ENCODE assay signal across 8 mouse cellular contexts in genomic region chr4:154273000-154273399, GRCm38 (mm10). TPM values are rescaled to one million over a fixed set of nuclear protein-coding genes. Genes with fewer than 3 reads are reported as not detected.
DNase-seq lines count a peak whose midpoint lies in the region; ATAC-seq and TF ChIP-seq lines count a peak whose summit lies in the region.

No protein-coding gene starts in this region.

- H3K36me3 ChIP-seq in forebrain, embryonic 10.5 days (replicated peaks), result peaks cover 60% of the 10 kb centered on the region
- peaks cover 4% of the 10 kb centered on the region; the same call in 1 of the 2 replicates for H3K36me3 ChIP-seq in forebrain, embryonic 12.5 days (replicated peaks)
- no peaks in the 10 kb centered on the region for H3K36me3 ChIP-seq in liver, postnatal 0 days (replicated peaks; ENCODE audit: insufficient read depth, low read length)

- 55% methylated on average over 3 of the region's 3 CpGs for WGBS in forebrain, embryonic 10.5 days
- 52% methylated on average over 3 of the region's 3 CpGs for WGBS in forebrain, embryonic 12.5 days
- 58% methylated on average over 3 of the region's 3 CpGs for WGBS in liver, postnatal 0 days (ENCODE audit: insufficient replicate concordance)

- no peak overlapping the region for H3K4me2 ChIP-seq in forebrain, embryonic 12.5 days
- no peak overlapping the region for H3K4me2 ChIP-seq in liver, postnatal 0 days (ENCODE audit: low read depth, low read length)

- no peaks in the 10 kb centered on the region for H3K27me3 ChIP-seq in forebrain, embryonic 10.5 days (ENCODE audit: poor library complexity, severe bottlenecking)
- H3K27me3 ChIP-seq in forebrain, embryonic 12.5 days, result no peaks in the 10 kb centered on the region
- H3K27me3 ChIP-seq in liver, postnatal 0 days (ENCODE audit: insufficient read depth, low read length), result no peaks in the 10 kb centered on the region

- DNase-seq in forebrain, embryonic 10.5 days (ENCODE audit: extremely low spot score, low spot score), result peak; percentile 47
- DNase-seq in urinary bladder, postnatal 36 days (ENCODE audit: low spot score in 2 of 2), result peak; percentile 32 to 35
- no peak for DNase-seq in urinary bladder, postnatal 10 days (ENCODE audit: low spot score)
- peak; percentile 24 for DNase-seq in fibroblast of lung, adult 2 months (ENCODE audit: low read depth)
- DNase-seq in kidney, postnatal 10 days, result peak; percentile 77
- peak; percentile 55 for DNase-seq in liver, postnatal 0 days
- DNase-seq in spleen, postnatal 10 days (ENCODE audit: low spot score in 2 of 2), result peak; percentile 28 to 60

- no peak overlapping the region for H3K4me3 ChIP-seq in forebrain, embryonic 10.5 days
- H3K4me3 ChIP-seq in forebrain, embryonic 12.5 days (replicated peaks), result no peak overlapping the region
- H3K4me3 ChIP-seq in liver, postnatal 0 days (ENCODE audit: low read depth, low read length), result no peak overlapping the region

- H3K27ac ChIP-seq in forebrain, embryonic 10.5 days, result no peak overlapping the region
- no peak overlapping the region for H3K27ac ChIP-seq in forebrain, embryonic 12.5 days
- H3K27ac ChIP-seq in liver, postnatal 0 days (ENCODE audit: low read depth), result no peak overlapping the region

- H3K9ac ChIP-seq in forebrain, embryonic 12.5 days, result no peak overlapping the region
- H3K9ac ChIP-seq in liver, postnatal 0 days (replicated peaks), result no peak overlapping the region

- H3K9me3 ChIP-seq in forebrain, embryonic 10.5 days, result no peaks in the 10 kb centered on the region
- no peaks in the 10 kb centered on the region for H3K9me3 ChIP-seq in forebrain, embryonic 12.5 days
- no peaks in the 10 kb centered on the region for H3K9me3 ChIP-seq in liver, postnatal 0 days (ENCODE audit: low read length)

- TF ChIP-seq CTCF in liver, postnatal 0 days (IDR thresholded peaks at IDR 0.05; ENCODE audit: low read depth), result peak; percentile 83

- H3K4me1 ChIP-seq in forebrain, embryonic 10.5 days, result peaks cover 14% of the 10 kb centered on the region
- H3K4me1 ChIP-seq in forebrain, embryonic 12.5 days, result no peaks in the 10 kb centered on the region
- no peaks in the 10 kb centered on the region for H3K4me1 ChIP-seq in liver, postnatal 0 days (ENCODE audit: insufficient read depth)

- no peak for ATAC-seq in forebrain, embryonic 12.5 days (ENCODE audit: low FRiP score)
- peak; percentile 25; the same call in 1 of the 2 replicates for ATAC-seq in liver, postnatal 0 days

- TF ChIP-seq EP300 in liver, postnatal 0 days (IDR thresholded peaks at IDR 0.05; ENCODE audit: low read depth), result no peak

RNA-seq across cellular contexts. Expression of gene Arhgef16, which starts 28.5 kb away (rescaled TPM):
- polyA plus RNA-seq in forebrain, embryonic 10.5 days (2016; fragmentation: Nextera tagmentation; extraction: Ambion mirVana), result 2.6 and 3.4 TPM in 2 replicates
- polyA plus RNA-seq in forebrain, embryonic 12.5 days (2016; fragmentation: Nextera tagmentation; extraction: Ambion mirVana), result 0.64 and 1.2 TPM in 2 replicates
- 3.2 and 4.3 TPM in 2 replicates for polyA plus RNA-seq in liver, postnatal 0 days (2015; fragmentation: Nextera tagmentation; extraction: Ambion mirVana)
